Mouse (Mus musculus) hindbrain, embryonic 15.5 days (tissue): ENCODE measurements around the gene Mrpl44. TPM values are rescaled to one million over a fixed set of nuclear protein-coding genes. Genes with fewer than 3 reads are reported as not detected.

Experiments used
- ATAC-seq: fragments of 200-750 bp; cut with Nextera tagmentation; 2 replicates; pipeline ENCODE4 v1.8.0; 2017; ENCODE audit warnings: low read depth, moderate number of reproducible peaks, moderate TSS enrichment; ENCODE audit not compliant: low FRiP score
- H3K27ac ChIP-seq: fragments of 300-500 bp; sonication (generic); replicated peaks from 2 replicates; pipeline ENCODE4 v1.5.1; 2015; ENCODE audit warnings: mild to moderate bottlenecking, inconsistent platforms
- H3K27me3 ChIP-seq: fragments of 300-500 bp; sonication (generic); 2 replicates; pipeline ENCODE4 v1.6.1; 2015; ENCODE audit warnings: control low read depth, inconsistent platforms
- H3K36me3 ChIP-seq: fragments of 300-500 bp; sonication (generic); 2 replicates; pipeline ENCODE4 v1.6.1; 2015; ENCODE audit warnings: control low read depth, inconsistent platforms
- H3K4me1 ChIP-seq: fragments of 300-500 bp; sonication (generic); replicated peaks from 2 replicates; pipeline ENCODE4 v1.6.1; 2015; ENCODE audit warnings: control low read depth, inconsistent platforms
- H3K4me2 ChIP-seq: fragments of 300-500 bp; sonication (generic); 2 replicates; pipeline ENCODE4 v1.6.1; 2015; ENCODE audit warnings: moderate library complexity, mild to moderate bottlenecking, inconsistent platforms
- H3K4me3 ChIP-seq: fragments of 300-500 bp; sonication (generic); 2 replicates; pipeline ENCODE4 v1.5.1; 2015; ENCODE audit warnings: mild to moderate bottlenecking, inconsistent platforms
- H3K9ac ChIP-seq: fragments of 300-500 bp; sonication (generic); 2 replicates; pipeline ENCODE4 v1.6.1; 2015; ENCODE audit warnings: inconsistent platforms
- H3K9me3 ChIP-seq: fragments of 300-500 bp; sonication (generic); 2 replicates; pipeline ENCODE4 v1.6.1; 2016; ENCODE audit warnings: control low read depth, inconsistent platforms
- WGBS: fragments of 180-500 bp; shearing (Covaris S2); methylation state at CpG from one replicate; pipeline ENCODE4 v1.1.7; 2015; 5-methylcytosine and 5-hydroxymethylcytosine counted together
- polyA plus RNA-seq: library from polyadenylated mRNA; unstranded; fragments of >200 nt; fragmentation: Nextera tagmentation; extraction: Ambion mirVana; gene quantifications from 2 replicates; pipeline ENCODE4 v1.2.1, GENCODE M21; 2015

Gene Mrpl44
- polyA plus RNA-seq, 1 experiment from 2014 or later: 36.3 TPM

DNA sequence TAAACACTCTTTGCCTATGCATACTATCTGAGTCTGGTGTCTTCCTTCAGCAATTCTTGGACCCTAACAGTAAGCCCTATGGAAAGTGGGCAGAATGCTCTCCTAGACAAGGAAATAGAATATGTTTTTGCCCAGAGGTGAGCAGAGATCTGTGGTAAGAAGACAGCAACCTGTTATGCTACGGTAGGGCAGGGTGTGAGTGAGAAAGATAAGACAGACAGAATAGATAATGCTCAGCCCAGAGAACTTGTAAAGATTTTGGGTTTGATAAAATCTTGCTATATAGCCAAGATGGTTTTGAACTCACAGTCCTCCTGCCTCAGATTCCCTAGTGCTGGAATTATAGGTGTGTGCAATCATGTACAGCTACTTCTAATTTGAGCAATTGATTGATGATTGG lies 11.3 kb upstream of the Mrpl44 start:
- Histone ChIP-seq H3K4me1 (peaks cover 18% of the 10 kb centered on the region), H3K9ac (no peak overlapping the region), H3K27me3 (no peaks in the 10 kb centered on the region), H3K36me3 (no peaks in the 10 kb centered on the region), H3K27ac (no peak overlapping the region), H3K4me2 (no peak overlapping the region), H3K4me3 (no peak overlapping the region), H3K9me3 (no peaks in the 10 kb centered on the region)
- no peak for ATAC-seq
- WGBS: 91% methylated on average over 1 of the region's 1 CpGs

DNA sequence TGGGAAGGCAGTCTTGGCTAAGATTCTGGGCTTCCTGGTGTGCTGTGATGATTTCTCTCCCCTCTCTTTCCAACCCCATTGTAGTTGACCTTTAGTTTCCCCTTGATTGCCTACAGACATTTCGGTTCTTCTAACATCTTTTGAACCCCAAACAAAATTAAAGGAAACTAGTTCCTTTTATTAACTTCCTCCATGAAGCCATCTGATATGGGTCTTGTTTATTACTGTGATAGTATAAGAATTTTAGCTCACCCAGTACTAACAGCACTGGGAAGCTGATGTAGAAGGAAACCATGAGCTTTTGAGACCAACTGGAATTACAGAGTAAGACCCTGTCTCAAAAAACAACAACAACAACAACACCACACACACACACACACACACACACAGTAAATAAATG lies 7.6 kb upstream of the Mrpl44 start:
- Histone ChIP-seq H3K4me1 (no peaks in the 10 kb centered on the region), H3K4me3 (no peak overlapping the region), H3K27me3 (no peaks in the 10 kb centered on the region), H3K9ac (no peak overlapping the region), H3K4me2 (no peak overlapping the region), H3K9me3 (no peaks in the 10 kb centered on the region), H3K27ac (no peak overlapping the region), H3K36me3 (no peaks in the 10 kb centered on the region)
- WGBS: 48% methylated on average over 1 of the region's 1 CpGs
- no peak for ATAC-seq

- H3K27ac ChIP-seq: no peak overlapping the region
- peaks cover 14% of the 10 kb centered on the region for H3K4me1 ChIP-seq
- ATAC-seq: no peak
- no peak overlapping the region for H3K4me2 ChIP-seq
- no peaks in the 10 kb centered on the region for H3K9me3 ChIP-seq
- 83% methylated on average over 4 of the region's 4 CpGs for WGBS
- H3K9ac ChIP-seq: no peak overlapping the region
- H3K36me3 ChIP-seq: peaks cover 13% of the 10 kb centered on the region
- H3K4me3 ChIP-seq: no peak overlapping the region
- no peaks in the 10 kb centered on the region for H3K27me3 ChIP-seq
These were observed 1.5 kb upstream of the Mrpl44 start for GRCm38 (mm10) chr1:79774164-79774780.

- H3K36me3 ChIP-seq: peaks cover 49% of the 10 kb centered on the region
- no peaks in the 10 kb centered on the region for H3K27me3 ChIP-seq
- H3K9ac ChIP-seq: no peak overlapping the region
- 86% methylated on average over 11 of the region's 11 CpGs for WGBS
- H3K4me1 ChIP-seq: peaks cover 14% of the 10 kb centered on the region
- H3K9me3 ChIP-seq: no peaks in the 10 kb centered on the region
- no peak overlapping the region for H3K4me2 ChIP-seq
- no peak overlapping the region for H3K27ac ChIP-seq
- ATAC-seq: no peak
- H3K4me3 ChIP-seq: no peak overlapping the region
These were observed 2.2 kb downstream of the Mrpl44 start for GRCm38 (mm10) chr1:79778011-79778410.

DNA sequence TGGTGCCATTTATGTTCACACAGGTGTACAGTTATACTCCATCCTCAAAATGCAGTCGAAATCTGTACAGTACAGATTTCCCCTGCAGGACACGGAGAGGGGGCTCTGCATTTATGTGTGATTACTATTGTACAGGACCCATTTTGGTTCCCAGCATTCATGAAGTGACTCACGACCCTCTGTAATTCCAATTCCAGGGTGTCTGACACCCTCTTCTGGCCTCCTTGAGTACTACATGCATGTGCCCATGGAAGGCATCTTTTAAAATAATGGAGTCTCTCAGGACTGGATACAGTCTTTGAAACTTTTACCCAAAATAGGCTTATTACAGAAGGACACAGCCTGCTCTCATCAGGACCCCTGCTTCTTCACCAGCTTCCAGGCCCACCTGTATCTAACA lies 6.6 kb downstream of the Mrpl44 start:
- Histone ChIP-seq H3K4me1 (peaks cover 9% of the 10 kb centered on the region), H3K9me3 (no peaks in the 10 kb centered on the region), H3K9ac (no peak overlapping the region), H3K4me3 (no peak overlapping the region), H3K27me3 (no peaks in the 10 kb centered on the region), H3K27ac (no peak overlapping the region), H3K4me2 (no peak overlapping the region), H3K36me3 (peaks cover 55% of the 10 kb centered on the region)
- ATAC-seq: no peak
- 85% methylated on average over 3 of the region's 3 CpGs for WGBS

DNA sequence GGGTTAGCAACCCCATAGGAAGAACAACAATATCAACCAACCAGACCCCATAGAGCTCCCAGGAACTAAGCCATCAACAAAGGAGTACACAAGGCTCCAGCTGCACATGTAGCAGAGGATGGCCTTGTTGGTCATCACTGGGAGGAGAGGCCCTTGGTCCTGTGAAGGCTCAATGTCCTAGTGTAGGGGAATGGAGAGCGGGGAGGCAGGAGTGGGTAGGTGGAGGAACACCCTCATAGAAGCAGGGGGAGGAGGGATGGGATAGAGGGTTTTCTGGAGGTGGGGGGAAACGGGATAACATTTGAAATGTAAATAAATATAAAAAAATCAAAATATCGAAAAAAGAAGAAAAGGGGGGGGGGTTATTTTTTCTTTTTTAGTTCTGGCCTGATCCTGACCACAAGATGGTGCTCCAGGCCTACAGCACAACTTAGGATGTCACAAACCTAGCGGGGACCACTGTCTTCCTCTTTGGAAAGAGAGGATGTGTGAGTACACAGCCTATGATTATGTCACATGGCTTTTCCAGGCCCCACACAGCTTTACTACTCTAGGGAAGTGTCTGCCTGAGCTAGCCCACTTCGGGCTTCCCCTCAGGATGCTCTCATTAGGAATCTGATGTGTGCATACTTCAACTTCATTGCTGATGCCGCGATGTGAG lies 10.6 kb downstream of the Mrpl44 start:
- peaks cover 22% of the 10 kb centered on the region for H3K36me3 ChIP-seq
- no peak overlapping the region for H3K27ac ChIP-seq
- H3K4me1 ChIP-seq: no peaks in the 10 kb centered on the region
- no peaks in the 10 kb centered on the region for H3K27me3 ChIP-seq
- no peak overlapping the region for H3K4me2 ChIP-seq
- H3K4me3 ChIP-seq: no peak overlapping the region
- no peak overlapping the region for H3K9ac ChIP-seq
- no peaks in the 10 kb centered on the region for H3K9me3 ChIP-seq
- peak; percentile 87 for ATAC-seq
- 73% methylated on average over 7 of the region's 7 CpGs for WGBS

- no peaks in the 10 kb centered on the region for H3K27me3 ChIP-seq
- no peak for ATAC-seq
- H3K27ac ChIP-seq: no peak overlapping the region
- H3K4me2 ChIP-seq: no peak overlapping the region
- no peak overlapping the region for H3K9ac ChIP-seq
- H3K36me3 ChIP-seq: peaks cover 5% of the 10 kb centered on the region; the same call in 1 of the 2 replicates
- no peaks in the 10 kb centered on the region for H3K4me1 ChIP-seq
- H3K4me3 ChIP-seq: no peak overlapping the region
- no peaks in the 10 kb centered on the region for H3K9me3 ChIP-seq
- 88% methylated on average over 3 of the region's 3 CpGs for WGBS
These were observed 21.3 kb downstream of the Mrpl44 start for GRCm38 (mm10) chr1:79797084-79797483.

DNA sequence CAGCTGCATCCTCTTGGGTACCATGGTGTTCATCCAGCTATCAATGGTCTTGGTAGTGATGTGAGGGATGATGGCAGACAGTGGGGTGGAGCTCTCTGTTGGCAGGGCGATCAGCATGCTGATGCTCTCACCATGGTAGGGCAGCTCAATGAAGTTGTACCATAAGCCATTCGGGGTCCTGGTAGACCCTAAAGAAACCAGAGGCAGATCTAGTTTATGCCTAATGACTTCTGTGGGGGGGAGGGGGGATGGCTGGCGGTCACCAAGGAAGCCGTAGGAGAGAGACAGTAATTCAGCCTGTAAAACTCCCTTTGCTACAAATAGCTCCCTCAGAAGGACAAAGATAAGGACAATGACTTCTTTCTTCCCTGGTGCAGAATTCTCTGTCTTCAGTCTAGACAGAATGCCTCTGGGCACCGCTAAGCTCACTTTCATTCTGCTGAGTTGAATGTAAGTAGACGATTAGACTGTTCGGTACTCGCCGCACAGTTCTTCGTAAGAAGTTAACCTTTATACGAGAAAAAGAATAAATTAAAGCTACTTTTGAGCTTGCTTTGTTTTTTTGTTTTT lies 27.1 kb downstream of the Mrpl44 start:
- Histone ChIP-seq H3K9me3 (no peaks in the 10 kb centered on the region), H3K9ac (no peak overlapping the region), H3K4me3 (no peak overlapping the region), H3K4me1 (peaks cover 5% of the 10 kb centered on the region; the same call in 1 of the 2 replicates), H3K27ac (no peak overlapping the region), H3K4me2 (no peak overlapping the region), H3K27me3 (no peaks in the 10 kb centered on the region), H3K36me3 (peaks cover 10% of the 10 kb centered on the region; the same call in 1 of the 2 replicates)
- WGBS: 53% methylated on average over 11 of the region's 11 CpGs
- peak; percentile 83 for ATAC-seq

DNA sequence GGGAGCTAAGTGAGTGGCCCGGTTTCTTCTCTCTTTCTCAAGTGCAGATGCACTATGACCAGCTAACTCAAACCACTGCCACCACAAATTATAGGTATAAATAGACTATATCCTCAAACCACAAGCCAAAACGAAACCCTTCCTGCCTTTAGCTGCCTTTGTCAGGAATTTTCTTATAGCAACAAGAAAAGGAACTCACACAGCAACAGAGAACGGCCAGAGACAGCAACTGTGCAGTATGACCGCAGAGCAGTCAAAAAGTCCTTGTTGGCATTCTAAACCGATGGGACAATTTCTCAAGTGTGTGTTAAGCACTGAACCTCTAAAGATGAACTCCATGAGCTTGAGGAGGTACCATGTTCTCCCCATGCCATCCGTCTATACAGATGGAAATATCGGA lies 27.8 kb downstream of the Mrpl44 start:
- WGBS: 82% methylated on average over 7 of the region's 7 CpGs
- Histone ChIP-seq H3K4me1 (peaks cover 5% of the 10 kb centered on the region; the same call in 1 of the 2 replicates), H3K9me3 (no peaks in the 10 kb centered on the region), H3K27me3 (no peaks in the 10 kb centered on the region), H3K4me2 (no peak overlapping the region), H3K4me3 (no peak overlapping the region), H3K9ac (no peak overlapping the region), H3K36me3 (peaks cover 10% of the 10 kb centered on the region; the same call in 1 of the 2 replicates), H3K27ac (no peak overlapping the region)
- no peak for ATAC-seq

GRCm38 (mm10) chr1:79806865-79807264 lies 31.0 kb downstream of the Mrpl44 start:
- H3K9me3 ChIP-seq: no peaks in the 10 kb centered on the region
- H3K27ac ChIP-seq: no peak overlapping the region
- ATAC-seq: peak; percentile 43; the same call in 1 of the 2 replicates
- H3K27me3 ChIP-seq: no peaks in the 10 kb centered on the region
- no peak overlapping the region for H3K9ac ChIP-seq
- 58% methylated on average over 5 of the region's 5 CpGs for WGBS
- no peak overlapping the region for H3K4me3 ChIP-seq
- H3K36me3 ChIP-seq: peaks cover 5% of the 10 kb centered on the region; the same call in 1 of the 2 replicates
- H3K4me2 ChIP-seq: no peak overlapping the region
- H3K4me1 ChIP-seq: peaks cover 5% of the 10 kb centered on the region; the same call in 1 of the 2 replicates

GRCm38 (mm10) chr1:79809447-79809846 lies 33.6 kb downstream of the Mrpl44 start:
- no peak for ATAC-seq
- no peaks in the 10 kb centered on the region for H3K27me3 ChIP-seq
- no peaks in the 10 kb centered on the region for H3K9me3 ChIP-seq
- WGBS: 89% methylated on average over 3 of the region's 3 CpGs
- no peak overlapping the region for H3K9ac ChIP-seq
- peaks cover 5% of the 10 kb centered on the region; the same call in 1 of the 2 replicates for H3K4me1 ChIP-seq
- peaks cover 5% of the 10 kb centered on the region; the same call in 1 of the 2 replicates for H3K36me3 ChIP-seq
- no peak overlapping the region for H3K27ac ChIP-seq
- no peak overlapping the region for H3K4me2 ChIP-seq
- no peak overlapping the region for H3K4me3 ChIP-seq

GRCm38 (mm10) chr1:79815446-79815845 lies 39.6 kb downstream of the Mrpl44 start:
- no peaks in the 10 kb centered on the region for H3K4me1 ChIP-seq
- H3K27me3 ChIP-seq: no peaks in the 10 kb centered on the region
- ATAC-seq: no peak
- H3K4me3 ChIP-seq: no peak overlapping the region
- no peak overlapping the region for H3K27ac ChIP-seq
- no peak overlapping the region for H3K9ac ChIP-seq
- H3K4me2 ChIP-seq: no peak overlapping the region
- 97% methylated on average over 3 of the region's 3 CpGs for WGBS
- no peaks in the 10 kb centered on the region for H3K36me3 ChIP-seq
- no peaks in the 10 kb centered on the region for H3K9me3 ChIP-seq
